Mouse (Mus musculus) frontal cortex, adult 2 months (tissue): ENCODE measurements around the gene Dnaic2. TPM values are rescaled to one million over a fixed set of nuclear protein-coding genes. Genes with fewer than 3 reads are reported as not detected.
A peak's percentile ranks its signal among the peaks of the same experiment; 100 is the strongest.

Experiments
- DNase-seq, 2 experiments: peaks; one replicate each; pipeline ENCODE4 v3.0.0; 2022; ENCODE audit warnings: low spot score in 1 of 2; ENCODE audit errors: extremely low spot score in 1 of 2
- polyA plus RNA-seq: library from polyadenylated mRNA; depleted of rRNA; stranded (reverse); fragments of >200 nt; gene quantifications from 2 replicates; pipeline ENCODE4 v1.2.3, GENCODE M21; 2012; rRNA removed

The Dnaic2 gene
- 2.5 and 2.9 TPM in 2 replicates for polyA plus RNA-seq

GRCm38 (mm10) chr11:114726965-114727825, at the start of gene Dnaic2:
Gene Dnaic2 (plus strand): TSS chr11:114727408.
- DNase-seq, result peak; percentile 41 to 77

GRCm38 (mm10) chr11:114679582-114679981, 47.6 kb upstream of the Dnaic2 start:
- no peak for DNase-seq

GRCm38 (mm10) chr11:114680291-114680690, 46.9 kb upstream of the Dnaic2 start:
- no peak for DNase-seq

GRCm38 (mm10) chr11:114681054-114681453, 46.2 kb upstream of the Dnaic2 start:
- no peak for DNase-seq

GRCm38 (mm10) chr11:114682321-114682900, 44.8 kb upstream of the Dnaic2 start:
- DNase-seq, result no peak

GRCm38 (mm10) chr11:114683029-114683721, 44.0 kb upstream of the Dnaic2 start:
- DNase-seq, result no peak

- no peak for DNase-seq
These were observed 43.2 kb upstream of the Dnaic2 start for GRCm38 (mm10) chr11:114683722-114684621.

GRCm38 (mm10) chr11:114684627-114685373, 42.4 kb upstream of the Dnaic2 start:
- no peak for DNase-seq

- DNase-seq, result no peak
These were observed 41.6 kb upstream of the Dnaic2 start for GRCm38 (mm10) chr11:114685526-114686040.

- no peak for DNase-seq
These were observed 40.8 kb upstream of the Dnaic2 start for GRCm38 (mm10) chr11:114686221-114686959.

GRCm38 (mm10) chr11:114687574-114688188, 39.5 kb upstream of the Dnaic2 start:
- DNase-seq, result no peak

- DNase-seq, result no peak
These were observed 38.5 kb upstream of the Dnaic2 start for GRCm38 (mm10) chr11:114688729-114689128.

- DNase-seq, result no peak
These were observed 37.0 kb upstream of the Dnaic2 start for GRCm38 (mm10) chr11:114690192-114690591.

- DNase-seq, result no peak
These were observed 35.6 kb upstream of the Dnaic2 start for GRCm38 (mm10) chr11:114691454-114692182.

- no peak for DNase-seq
These were observed 34.6 kb upstream of the Dnaic2 start for GRCm38 (mm10) chr11:114692601-114693000.

- DNase-seq, result no peak
These were observed 33.8 kb upstream of the Dnaic2 start for GRCm38 (mm10) chr11:114693456-114693855.

- DNase-seq, result no peak
These were observed 32.8 kb upstream of the Dnaic2 start for GRCm38 (mm10) chr11:114694451-114694850.

GRCm38 (mm10) chr11:114698496-114698895, 28.7 kb upstream of the Dnaic2 start:
- DNase-seq, result no peak
